Mouse (Mus musculus): ENCODE measurements at regions not wholly inside any gene's neighbourhood (a gene's known extent, or its start where the extent isn't known, plus 50 kb on each side); places are given as distances from the start of the nearest gene placed in this dataset.

DNA sequence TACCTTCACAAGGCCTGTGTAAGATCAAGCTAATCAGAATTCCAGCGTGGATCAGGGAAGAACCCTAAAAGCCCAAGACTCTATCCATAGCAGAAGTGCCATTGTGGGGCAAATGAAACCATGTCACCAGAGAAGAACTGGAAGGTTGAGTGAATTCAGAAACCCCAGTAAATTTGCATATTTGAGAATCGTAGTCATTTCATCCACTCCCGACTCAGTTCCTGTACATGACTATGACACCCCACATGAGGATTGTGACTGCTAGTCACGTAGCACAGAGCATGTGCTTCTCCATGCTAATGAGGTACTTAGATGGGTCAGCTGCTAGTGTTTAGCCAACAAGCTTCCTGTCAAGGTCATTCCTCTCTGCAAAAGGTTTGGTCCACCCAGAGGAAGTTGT is 473.2 kb downstream of the 1810013L24Rik start:
- Histone ChIP-seq H3K4me1 (ENCODE audit: control insufficient read depth) (no peaks in the 10 kb centered on the region), H3K4me3 (replicated peaks) (no peak overlapping the region), H3K27me3 (ENCODE audit: control insufficient read depth) (no peaks in the 10 kb centered on the region), H3K36me3 (ENCODE audit: control insufficient read depth) (no peaks in the 10 kb centered on the region), H3K9me3 (ENCODE audit: control insufficient read depth, low read length) (no peaks in the 10 kb centered on the region)
- TF ChIP-seq GATA1 (IDR thresholded peaks at IDR 0.05; ENCODE audit: low read length): no peak
- no peak for TF ChIP-seq TAL1 (IDR thresholded peaks at IDR 0.05; ENCODE audit: low read length)

GRCm38 (mm10) chr16:9304079-9304478 is 474.2 kb downstream of the 1810013L24Rik start:
- no peak overlapping the region for H3K4me3 ChIP-seq (replicated peaks)
- no peaks in the 10 kb centered on the region for H3K27me3 ChIP-seq (ENCODE audit: control insufficient read depth)
- H3K4me1 ChIP-seq (ENCODE audit: control insufficient read depth): no peaks in the 10 kb centered on the region
- no peaks in the 10 kb centered on the region for H3K36me3 ChIP-seq (ENCODE audit: control insufficient read depth)
- H3K9me3 ChIP-seq (ENCODE audit: control insufficient read depth, low read length): no peaks in the 10 kb centered on the region
- TF ChIP-seq GATA1 (IDR thresholded peaks at IDR 0.05; ENCODE audit: low read length): no peak
- TF ChIP-seq TAL1 (IDR thresholded peaks at IDR 0.05; ENCODE audit: low read length): no peak

DNA sequence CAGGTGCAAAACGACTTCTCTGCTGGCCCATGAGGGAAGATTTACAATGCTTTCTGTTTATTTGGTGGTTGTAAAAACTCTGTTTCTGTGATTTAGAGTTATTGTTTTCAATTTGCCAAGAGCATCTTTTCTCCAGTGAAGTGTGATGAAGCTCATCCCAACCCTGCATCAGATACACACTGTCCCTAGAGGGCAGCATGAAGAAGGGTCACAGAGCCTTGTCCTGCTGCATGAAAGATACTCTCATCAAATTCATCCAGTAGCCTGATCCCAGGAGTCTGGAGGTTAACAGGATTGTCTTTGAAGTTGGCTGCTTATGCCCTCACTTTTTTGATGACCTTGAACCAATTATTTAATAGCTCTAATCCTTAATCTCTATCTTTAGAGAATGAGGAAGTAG is 480.8 kb downstream of the 1810013L24Rik start:
- TF ChIP-seq GATA1 (IDR thresholded peaks at IDR 0.05; ENCODE audit: low read length): no peak
- TF ChIP-seq TAL1 (IDR thresholded peaks at IDR 0.05; ENCODE audit: low read length): no peak
- H3K4me1 ChIP-seq (ENCODE audit: control insufficient read depth): no peaks in the 10 kb centered on the region
- H3K36me3 ChIP-seq (ENCODE audit: control insufficient read depth): no peaks in the 10 kb centered on the region
- H3K9me3 ChIP-seq (ENCODE audit: control insufficient read depth, low read length): no peaks in the 10 kb centered on the region
- H3K27me3 ChIP-seq (ENCODE audit: control insufficient read depth): no peaks in the 10 kb centered on the region
- H3K4me3 ChIP-seq (replicated peaks): no peak overlapping the region

GRCm38 (mm10) chr16:9335626-9336025 is 505.7 kb downstream of the 1810013L24Rik start:
- Histone ChIP-seq H3K27me3 (ENCODE audit: control insufficient read depth) (no peaks in the 10 kb centered on the region), H3K36me3 (ENCODE audit: control insufficient read depth) (no peaks in the 10 kb centered on the region), H3K9me3 (ENCODE audit: control insufficient read depth, low read length) (peaks cover 15% of the 10 kb centered on the region; the same call in 1 of the 2 replicates), H3K4me3 (replicated peaks) (no peak overlapping the region), H3K4me1 (ENCODE audit: control insufficient read depth) (no peaks in the 10 kb centered on the region)
- TF ChIP-seq GATA1 (IDR thresholded peaks at IDR 0.05; ENCODE audit: low read length) (no peak), TAL1 (IDR thresholded peaks at IDR 0.05; ENCODE audit: low read length) (no peak)

- H3K4me3 ChIP-seq (replicated peaks): no peak overlapping the region
- peaks cover 13% of the 10 kb centered on the region; the same call in 1 of the 2 replicates for H3K9me3 ChIP-seq (ENCODE audit: control insufficient read depth, low read length)
- H3K36me3 ChIP-seq (ENCODE audit: control insufficient read depth): no peaks in the 10 kb centered on the region
- no peaks in the 10 kb centered on the region for H3K27me3 ChIP-seq (ENCODE audit: control insufficient read depth)
- no peaks in the 10 kb centered on the region for H3K4me1 ChIP-seq (ENCODE audit: control insufficient read depth)
- no peak for TF ChIP-seq GATA1 (IDR thresholded peaks at IDR 0.05; ENCODE audit: low read length)
- no peak for TF ChIP-seq TAL1 (IDR thresholded peaks at IDR 0.05; ENCODE audit: low read length)
Measured at GRCm38 (mm10) chr16:9336063-9336462, 506.2 kb downstream of the 1810013L24Rik start.

- no peaks in the 10 kb centered on the region for H3K36me3 ChIP-seq (ENCODE audit: control insufficient read depth)
- TF ChIP-seq TAL1 (IDR thresholded peaks at IDR 0.05; ENCODE audit: low read length) (no peak), GATA1 (IDR thresholded peaks at IDR 0.05; ENCODE audit: low read length) (no peak)
Measured at GRCm38 (mm10) chr16:9339456-9339855, 509.6 kb downstream of the 1810013L24Rik start.

GRCm38 (mm10) chr16:9341245-9341644 is 511.3 kb downstream of the 1810013L24Rik start:
- TF ChIP-seq GATA1 (IDR thresholded peaks at IDR 0.05; ENCODE audit: low read length): no peak
- Histone ChIP-seq H3K9me3 (ENCODE audit: control insufficient read depth, low read length) (peaks cover 3% of the 10 kb centered on the region; the same call in 1 of the 2 replicates), H3K36me3 (ENCODE audit: control insufficient read depth) (no peaks in the 10 kb centered on the region), H3K27me3 (ENCODE audit: control insufficient read depth) (no peaks in the 10 kb centered on the region), H3K4me1 (ENCODE audit: control insufficient read depth) (no peaks in the 10 kb centered on the region), H3K4me3 (replicated peaks) (no peak overlapping the region)

More at GRCm38 (mm10) chr16:9339456-9339855, 509.6 kb downstream of the 1810013L24Rik start:
- Histone ChIP-seq H3K4me3 (replicated peaks) (no peak overlapping the region), H3K27me3 (ENCODE audit: control insufficient read depth) (no peaks in the 10 kb centered on the region), H3K4me1 (ENCODE audit: control insufficient read depth) (no peaks in the 10 kb centered on the region), H3K9me3 (ENCODE audit: control insufficient read depth, low read length) (peaks cover 7% of the 10 kb centered on the region; the same call in 1 of the 2 replicates)

DNA sequence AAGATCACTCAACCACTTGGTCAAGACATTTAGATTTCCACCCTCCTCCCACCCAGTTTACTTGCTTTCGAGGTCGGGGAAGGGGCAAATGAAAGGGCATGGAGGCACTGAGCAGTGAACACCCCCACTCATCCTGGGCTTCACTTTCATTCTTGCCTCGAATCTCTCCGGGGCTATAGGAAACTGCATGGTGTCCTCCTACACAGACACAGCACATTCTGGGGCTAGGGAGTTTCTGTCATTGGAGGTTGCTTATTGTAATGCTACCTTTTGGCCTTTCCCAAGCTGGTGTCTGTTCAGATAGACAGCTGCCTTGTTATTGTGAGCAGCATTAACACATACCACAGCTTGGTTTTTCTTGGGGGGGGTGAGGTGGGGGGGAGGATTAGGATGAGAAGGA is 523.9 kb downstream of the 1810013L24Rik start:
- Histone ChIP-seq H3K36me3 (ENCODE audit: control insufficient read depth) (no peaks in the 10 kb centered on the region), H3K27me3 (ENCODE audit: control insufficient read depth) (no peaks in the 10 kb centered on the region), H3K4me1 (ENCODE audit: control insufficient read depth) (no peaks in the 10 kb centered on the region), H3K9me3 (ENCODE audit: control insufficient read depth, low read length) (peaks cover 4% of the 10 kb centered on the region), H3K4me3 (replicated peaks) (no peak overlapping the region)
- no peak for TF ChIP-seq GATA1 (IDR thresholded peaks at IDR 0.05; ENCODE audit: low read length)
- no peak for TF ChIP-seq TAL1 (IDR thresholded peaks at IDR 0.05; ENCODE audit: low read length)

DNA sequence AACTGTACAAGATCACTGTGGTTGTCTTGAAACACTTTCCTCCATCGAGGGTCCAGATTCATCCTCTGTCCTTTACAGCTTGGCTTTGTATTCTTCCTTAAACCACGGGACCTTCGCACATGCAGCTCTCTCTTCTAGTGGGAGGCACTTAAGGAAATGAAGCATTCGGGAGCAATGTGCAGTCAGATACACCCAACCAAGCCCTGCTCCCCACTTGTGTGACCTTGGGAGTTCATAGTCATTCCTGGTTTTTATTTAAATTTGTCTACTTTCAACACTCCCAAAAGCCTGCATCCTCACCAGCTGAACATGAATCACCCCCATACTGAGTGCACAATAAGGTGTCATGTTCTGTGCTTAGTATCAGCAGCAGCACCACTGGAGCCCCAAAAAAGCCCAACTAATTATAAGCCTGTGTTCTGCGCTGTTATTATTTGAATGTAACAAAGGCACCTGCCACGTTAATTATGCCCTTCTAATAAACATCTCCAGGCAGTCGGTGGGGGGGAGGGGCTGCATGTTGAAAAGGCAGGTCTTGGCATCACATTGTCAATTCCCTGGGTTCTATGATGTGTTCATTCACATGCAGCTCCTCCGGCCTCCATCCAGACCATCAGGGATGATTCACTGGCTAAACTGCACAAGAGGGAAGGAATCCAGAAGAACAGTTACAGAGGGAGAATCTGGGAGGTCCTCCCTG is 524.6 kb downstream of the 1810013L24Rik start:
- no peaks in the 10 kb centered on the region for H3K27me3 ChIP-seq (ENCODE audit: control insufficient read depth)
- no peaks in the 10 kb centered on the region for H3K4me1 ChIP-seq (ENCODE audit: control insufficient read depth)
- no peak for TF ChIP-seq TAL1 (IDR thresholded peaks at IDR 0.05; ENCODE audit: low read length)
- TF ChIP-seq GATA1 (IDR thresholded peaks at IDR 0.05; ENCODE audit: low read length): no peak
- peaks cover 4% of the 10 kb centered on the region for H3K9me3 ChIP-seq (ENCODE audit: control insufficient read depth, low read length)
- H3K36me3 ChIP-seq (ENCODE audit: control insufficient read depth): no peaks in the 10 kb centered on the region
- no peak overlapping the region for H3K4me3 ChIP-seq (replicated peaks)

Data from erythroblast, embryonic 14.5 days (primary cell).